Mouse (Mus musculus) cerebellum, postnatal 14 days (tissue): ENCODE measurements around the gene Abcc6.
"Not testable (repeated sequence)": the region's sequence is repeated elsewhere in the genome, so short reads cannot be mapped to it uniquely, and the experiment has no call there.

Source experiments
- DNase-seq, 2 experiments: peaks; one replicate each; pipeline ENCODE4 v3.0.0; 2021; ENCODE audit warnings: mixed read lengths in 2 of 2

Gene Abcc6

GRCm38 (mm10) chr7:46025436-46025835 lies 4.7 kb downstream of the Abcc6 start:
- DNase-seq, result no peak

- no peak for DNase-seq
Observed at GRCm38 (mm10) chr7:46021951-46022350, 8.2 kb downstream of the Abcc6 start.

- DNase-seq, result no peak
Observed at GRCm38 (mm10) chr7:46019594-46019993, 10.5 kb downstream of the Abcc6 start.

- no peak for DNase-seq
Observed at GRCm38 (mm10) chr7:46013266-46014010, 16.7 kb downstream of the Abcc6 start.

GRCm38 (mm10) chr7:46012121-46012520 lies 18.0 kb downstream of the Abcc6 start:
- DNase-seq, result no peak

GRCm38 (mm10) chr7:46009578-46009977 lies 20.5 kb downstream of the Abcc6 start:
- DNase-seq, result peak; percentile 82 to 85

GRCm38 (mm10) chr7:46002748-46003147 lies 27.4 kb downstream of the Abcc6 start:
- no peak for DNase-seq

GRCm38 (mm10) chr7:46000577-46000976 lies 29.5 kb downstream of the Abcc6 start:
- DNase-seq, result no peak

- no peak for DNase-seq
Observed at GRCm38 (mm10) chr7:45992470-45992869, 37.6 kb downstream of the Abcc6 start.

- DNase-seq, result no peak
Observed at GRCm38 (mm10) chr7:45988344-45988743, 41.8 kb downstream of the Abcc6 start.

GRCm38 (mm10) chr7:45986893-45987292 lies 43.2 kb downstream of the Abcc6 start:
- no peak for DNase-seq

- DNase-seq, result no peak
Observed at GRCm38 (mm10) chr7:45981612-45982011, 48.5 kb downstream of the Abcc6 start.

- DNase-seq, result no peak
Observed at GRCm38 (mm10) chr7:45974512-45974911, 55.6 kb downstream of the Abcc6 start.

- DNase-seq, result no peak
Observed at GRCm38 (mm10) chr7:45974103-45974502, 56.0 kb downstream of the Abcc6 start.

- peak in 1 of 2 experiments; percentile 6 for DNase-seq
Observed at GRCm38 (mm10) chr7:45973271-45973687, 56.8 kb downstream of the Abcc6 start.

- no peak for DNase-seq
Observed at GRCm38 (mm10) chr7:45971831-45972723, 58.0 kb downstream of the Abcc6 start.

- no peak for DNase-seq
Observed at GRCm38 (mm10) chr7:45956611-45957010, 73.5 kb downstream of the Abcc6 start.

- no peak for DNase-seq
Observed at GRCm38 (mm10) chr7:45949061-45949460, 81.0 kb downstream of the Abcc6 start.

- peak in 1 of 2 experiments; percentile 34 for DNase-seq
Observed at GRCm38 (mm10) chr7:45943280-45943679, 86.8 kb downstream of the Abcc6 start.

- no peak for DNase-seq
Observed at GRCm38 (mm10) chr7:45941986-45942385, 88.1 kb downstream of the Abcc6 start.

GRCm38 (mm10) chr7:45939836-45940235 lies 90.3 kb downstream of the Abcc6 start:
- DNase-seq, result no peak

GRCm38 (mm10) chr7:45935114-45935513 lies 95.0 kb downstream of the Abcc6 start:
- DNase-seq, result peak; percentile 78 to 85

- DNase-seq, result not testable (repeated sequence)
Observed at GRCm38 (mm10) chr7:45933766-45934165, 96.3 kb downstream of the Abcc6 start.

GRCm38 (mm10) chr7:45929688-45930087 lies 100.4 kb downstream of the Abcc6 start:
- DNase-seq, result no peak
